Mouse (Mus musculus) MEL-GATA-1-ER (cell line): ENCODE measurements around the gene Atp2a1.

Source experiments
- DNase-seq: peaks from one replicate; pipeline ENCODE4 v3.0.0-alpha.2; 2012; ENCODE audit warnings: low read depth; ENCODE audit errors: extremely low read depth

Atp2a1 gene

DNA sequence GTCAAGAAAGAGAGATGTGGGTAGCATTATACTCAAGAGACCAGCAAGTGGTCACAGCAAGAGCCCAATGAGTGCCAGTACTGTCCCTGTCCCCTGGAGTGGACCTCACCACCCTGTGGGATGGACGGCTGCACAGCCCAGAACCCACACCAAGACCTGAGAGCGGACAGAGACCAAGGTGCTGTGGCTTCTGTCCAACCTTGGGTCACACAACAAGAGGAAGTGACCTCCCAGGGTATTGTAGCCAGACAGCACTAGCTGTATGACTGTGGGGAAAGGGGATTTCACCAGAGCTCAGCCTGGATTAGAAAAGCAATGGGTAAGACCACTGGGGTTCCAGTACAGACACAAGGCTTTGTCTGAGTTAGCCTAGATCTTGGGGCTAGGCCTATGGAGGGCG, 10.7 kb downstream of the Atp2a1 start:
- no peak for DNase-seq

DNA sequence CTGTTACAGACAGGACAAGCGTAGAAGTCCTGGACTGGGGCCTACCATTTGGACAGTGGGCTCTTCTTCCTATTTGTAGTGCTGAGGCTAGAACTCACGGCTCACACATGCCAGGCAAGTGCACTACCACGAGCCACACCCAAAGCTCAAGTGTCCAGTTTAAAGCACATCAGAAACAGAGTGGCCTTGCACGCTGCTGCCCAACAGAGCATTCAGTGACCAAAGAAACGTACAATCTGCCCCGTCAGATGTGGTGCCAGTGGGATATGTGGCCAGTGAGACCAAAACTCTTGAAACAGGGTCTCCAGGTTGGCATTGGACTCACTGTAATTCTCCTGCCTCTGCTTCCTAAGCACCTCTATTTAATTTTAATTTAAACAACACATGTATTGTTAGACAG, 12.3 kb downstream of the Atp2a1 start:
- DNase-seq = no peak

GRCm38 (mm10) chr7:126449991-126450390, 12.9 kb downstream of the Atp2a1 start:
- DNase-seq = no peak

GRCm38 (mm10) chr7:126448481-126448880, 14.4 kb downstream of the Atp2a1 start:
- no peak for DNase-seq

DNA sequence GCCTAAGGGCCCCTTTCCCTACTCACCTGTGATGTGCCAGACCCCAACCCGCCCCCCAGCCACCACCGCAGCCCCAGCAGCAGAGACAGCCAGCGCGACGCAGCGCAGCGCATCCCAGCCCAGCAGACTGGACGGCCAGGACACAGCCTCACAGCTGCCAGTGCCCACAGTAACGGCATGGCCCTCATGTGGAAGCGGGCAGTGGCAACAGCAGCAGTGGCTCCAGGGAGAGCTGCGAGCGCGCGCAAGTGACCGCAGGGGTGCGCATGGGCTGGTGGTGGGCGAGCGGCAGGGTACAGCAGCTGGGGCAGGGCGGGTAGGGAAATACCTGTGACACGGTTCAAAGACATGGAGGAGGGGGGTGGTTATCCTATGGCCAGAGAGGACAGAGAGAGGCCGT, 16.7 kb downstream of the Atp2a1 start:
- DNase-seq = no peak

DNA sequence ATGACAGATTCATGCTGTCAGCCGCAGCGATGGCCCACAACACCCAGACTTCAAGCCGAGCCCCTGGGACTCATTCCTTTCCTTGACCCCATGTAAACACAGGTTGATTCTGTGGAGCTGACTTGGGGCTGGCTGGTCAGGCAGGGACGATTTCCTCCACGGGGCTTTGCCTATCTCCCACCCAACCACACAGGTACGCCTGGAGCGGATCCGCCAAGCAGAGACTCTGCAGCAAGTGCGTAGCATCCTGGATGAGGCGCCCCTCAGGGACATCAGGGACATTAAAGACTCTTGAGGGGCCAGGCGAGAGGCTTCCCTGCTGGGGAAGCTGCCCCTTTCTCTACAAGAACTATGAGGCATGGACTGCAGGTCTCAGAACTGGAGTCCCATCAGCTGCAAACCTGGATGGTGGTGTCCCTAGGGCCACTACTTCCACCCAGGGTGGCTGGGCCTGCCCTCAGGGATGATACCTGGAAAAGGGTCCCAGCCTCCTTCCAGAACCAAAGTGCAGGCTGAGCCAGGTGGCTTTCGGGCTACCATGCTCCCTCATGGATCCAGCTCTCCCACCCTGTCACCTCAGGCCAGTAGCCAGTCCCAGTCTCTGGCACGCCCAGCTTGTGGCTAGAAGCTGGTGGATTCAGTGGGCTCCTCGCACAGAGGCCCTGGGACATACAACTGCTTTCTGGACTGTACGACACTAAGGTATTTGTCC, 17.6 kb downstream of the Atp2a1 start:
- DNase-seq = no peak

GRCm38 (mm10) chr7:126444536-126444935, 18.4 kb downstream of the Atp2a1 start:
- no peak for DNase-seq

GRCm38 (mm10) chr7:126443997-126444396, 18.9 kb downstream of the Atp2a1 start:
- DNase-seq = no peak

DNA sequence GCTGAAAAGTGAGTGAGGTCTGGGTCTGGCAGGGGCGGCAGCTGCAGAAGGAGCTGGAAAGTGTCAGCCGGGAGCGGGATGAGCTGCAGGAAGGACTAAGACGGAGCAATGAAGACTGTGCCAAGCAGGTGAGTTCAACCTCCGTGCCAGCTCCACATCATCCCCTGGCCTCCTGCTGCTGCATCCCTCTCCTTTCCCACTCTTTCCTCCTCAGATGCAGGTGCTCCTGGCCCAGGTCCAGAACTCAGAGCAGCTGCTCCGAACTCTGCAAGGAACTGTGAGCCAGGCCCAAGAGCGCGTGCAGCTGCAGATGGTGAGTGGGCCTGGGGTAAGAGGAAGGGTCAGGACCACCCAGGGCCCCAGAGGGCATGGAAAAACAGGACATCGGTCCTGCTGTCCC, 22.8 kb downstream of the Atp2a1 start:
- no peak for DNase-seq

GRCm38 (mm10) chr7:126436851-126437250, 26.1 kb downstream of the Atp2a1 start:
- DNase-seq = no peak

DNA sequence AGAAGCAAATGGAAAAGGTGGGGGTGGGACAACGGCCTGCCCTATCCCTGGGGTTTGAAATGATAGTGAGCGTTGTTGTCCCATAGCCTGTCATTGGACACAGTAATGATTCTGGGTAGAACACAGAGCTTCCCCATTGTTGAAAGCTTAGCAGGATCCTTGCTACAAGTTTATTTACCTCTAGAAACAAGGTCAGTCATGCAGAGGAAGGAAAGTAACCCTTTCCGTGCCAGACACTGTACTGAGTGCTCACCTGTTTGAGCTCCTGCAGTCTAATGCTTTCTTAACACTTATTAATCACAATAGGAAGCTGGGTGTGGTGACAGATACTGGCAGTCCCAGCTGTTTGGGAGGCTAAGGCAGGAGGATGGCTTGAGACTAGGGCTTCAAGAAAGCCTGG, 27.1 kb downstream of the Atp2a1 start:
- DNase-seq = no peak

GRCm38 (mm10) chr7:126434726-126435125, 28.2 kb downstream of the Atp2a1 start:
- DNase-seq = no peak

DNA sequence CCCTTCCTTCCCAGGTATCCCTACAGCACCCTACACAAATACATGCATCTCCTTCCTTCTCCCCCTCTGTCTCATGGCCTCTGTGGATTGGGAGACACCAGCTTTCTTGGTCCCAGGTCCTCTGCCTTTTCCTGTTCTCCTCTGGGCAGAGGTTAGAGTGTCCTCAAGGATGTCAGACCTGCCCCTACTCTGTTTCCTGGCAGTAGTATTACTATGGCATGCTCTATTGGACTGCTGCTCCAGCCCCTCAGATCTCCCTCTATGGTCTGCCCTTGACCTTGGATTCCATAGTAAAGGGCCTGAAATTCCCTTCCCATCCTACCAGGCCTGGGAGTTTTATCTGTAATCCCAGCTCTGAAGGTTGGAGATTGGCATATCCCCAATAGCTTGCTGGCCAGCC, 32.7 kb downstream of the Atp2a1 start:
- no peak for DNase-seq

DNA sequence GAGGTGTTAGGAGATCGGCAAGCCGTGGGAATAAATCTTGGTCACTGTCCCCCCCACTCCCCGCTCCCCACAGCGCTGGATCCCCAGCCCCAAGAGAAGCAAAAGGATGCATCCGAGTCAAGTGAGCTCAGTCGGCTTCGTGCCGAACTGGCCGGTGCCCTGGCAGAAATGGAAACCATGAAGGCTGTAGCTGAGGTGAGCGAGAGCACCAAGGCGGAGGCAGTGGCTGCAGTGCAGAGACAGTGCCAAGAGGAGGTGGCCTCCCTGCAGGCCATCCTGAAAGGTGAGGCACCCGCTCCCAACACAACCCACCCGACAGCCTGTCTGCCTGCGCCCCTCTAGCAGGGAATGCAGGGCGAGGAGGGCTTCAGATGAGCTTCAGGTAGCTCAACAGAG, 33.4 kb downstream of the Atp2a1 start:
- DNase-seq = no peak

- peak; percentile 43 for DNase-seq
These were observed 34.0 kb downstream of the Atp2a1 start, which contains the start of gene Rabep2 for GRCm38 (mm10) chr7:126428631-126429502. TSS of gene Rabep2 (plus strand) at chr7:126428759.

GRCm38 (mm10) chr7:126428154-126428553, 34.8 kb downstream of the Atp2a1 start:
- peak; percentile 68 for DNase-seq

DNA sequence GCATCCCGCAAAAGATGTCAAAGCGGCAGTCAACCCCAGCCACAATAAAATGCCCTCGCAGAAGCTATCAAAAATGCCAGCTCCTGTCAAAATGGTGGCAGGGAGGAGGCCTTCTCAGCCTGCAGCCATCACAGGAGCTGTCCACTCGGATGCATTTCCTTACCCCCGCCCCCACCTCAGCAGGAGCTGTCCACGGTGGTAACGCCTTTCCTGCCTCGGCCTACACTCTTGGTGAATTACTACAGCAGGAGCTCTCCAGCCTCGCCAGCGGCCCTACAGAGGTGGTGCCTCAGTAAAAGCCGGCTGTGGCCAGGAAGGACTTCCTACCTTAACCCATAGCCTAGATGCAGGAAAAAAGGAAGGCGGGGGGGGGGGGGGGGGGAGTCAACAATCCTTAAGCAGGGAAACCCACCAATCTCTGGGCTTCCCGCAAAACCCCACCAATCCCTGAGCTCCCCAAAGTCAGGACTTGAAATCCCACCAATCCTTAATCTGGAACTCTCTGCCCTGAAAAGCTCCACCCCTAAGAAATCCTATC, 35.5 kb downstream of the Atp2a1 start:
- no peak for DNase-seq

GRCm38 (mm10) chr7:126424161-126424560, 38.7 kb downstream of the Atp2a1 start:
- DNase-seq = no peak

DNA sequence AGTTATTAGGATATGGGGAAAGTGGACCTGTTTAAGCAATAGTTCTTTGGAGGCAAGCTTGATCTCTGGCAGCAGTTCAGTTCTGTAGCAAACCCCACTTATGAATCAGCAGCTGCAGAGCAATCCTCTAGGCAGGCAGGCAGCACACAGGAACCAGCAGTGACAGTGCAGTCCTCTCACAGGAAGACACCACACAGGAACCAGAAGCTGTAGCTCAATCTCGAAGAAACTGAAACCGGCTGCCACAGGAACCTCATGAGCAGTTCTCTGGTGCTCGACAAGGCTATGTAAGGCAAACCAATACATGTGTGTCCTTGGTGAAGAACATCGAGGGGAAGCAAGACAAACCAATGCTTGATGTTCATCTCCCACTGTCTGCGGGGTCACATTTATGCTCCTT, 41.2 kb downstream of the Atp2a1 start:
- no peak for DNase-seq

DNA sequence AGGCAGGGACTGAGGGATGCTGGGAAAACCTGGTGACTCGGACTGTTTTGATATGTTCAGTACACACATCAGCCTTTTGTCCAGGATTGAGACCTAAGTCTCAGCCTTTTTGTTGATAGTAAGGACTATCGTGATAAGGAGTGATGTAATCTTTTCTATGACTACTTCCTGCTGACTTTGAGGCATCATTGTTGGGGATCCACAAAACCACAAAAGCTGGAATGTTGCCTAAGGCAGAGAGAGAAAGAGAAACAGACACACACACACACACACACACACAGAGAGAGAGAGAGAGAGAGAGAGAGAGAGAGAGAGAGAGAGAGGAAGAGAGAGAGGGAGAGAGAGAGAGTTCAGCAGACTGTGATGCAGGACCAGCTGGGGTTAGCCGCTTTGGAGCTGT, 44.4 kb downstream of the Atp2a1 start:
- no peak for DNase-seq

- no peak for DNase-seq
These were observed 45.3 kb downstream of the Atp2a1 start for GRCm38 (mm10) chr7:126417606-126418005.

GRCm38 (mm10) chr7:126417045-126417444, 45.9 kb downstream of the Atp2a1 start:
- no peak for DNase-seq
